Mouse (Mus musculus) forebrain, embryonic 16.5 days (tissue): ENCODE results near the gene Mecom. TPM values are rescaled to one million over a fixed set of nuclear protein-coding genes. Genes with fewer than 3 reads are reported as not detected.
"Not testable (repeated sequence)": the region's sequence is repeated elsewhere in the genome, so short reads cannot be mapped to it uniquely, and the experiment has no call there.

Experiments
- ATAC-seq: fragments of 200-750 bp; cut with Nextera tagmentation; 2 replicates; pipeline ENCODE4 v1.8.0; 2017; ENCODE audit warnings: mild to moderate bottlenecking, moderate library complexity
- H3K27ac ChIP-seq: fragments of 300-500 bp; sonication (generic); 2 replicates; pipeline ENCODE4 v1.5.1; 2014; ENCODE audit warnings: low read length, control low read depth
- H3K27me3 ChIP-seq: fragments of 300-500 bp; sonication (generic); replicated peaks from 2 replicates; pipeline ENCODE4 v1.6.1; 2014; ENCODE audit warnings: low read length; ENCODE audit not compliant: control insufficient read depth, insufficient read depth
- H3K36me3 ChIP-seq: fragments of 300-500 bp; sonication (generic); 2 replicates; pipeline ENCODE4 v1.6.1; 2014; ENCODE audit not compliant: control insufficient read depth, insufficient read depth
- H3K4me1 ChIP-seq: fragments of 300-500 bp; sonication (generic); replicated peaks from 2 replicates; pipeline ENCODE4 v1.6.1; 2014; ENCODE audit warnings: low read length; ENCODE audit not compliant: control insufficient read depth, insufficient read depth
- H3K4me2 ChIP-seq: fragments of 300-500 bp; sonication (generic); 2 replicates; pipeline ENCODE4 v1.6.1; 2014; ENCODE audit warnings: mild to moderate bottlenecking, low read length, control low read depth
- H3K4me3 ChIP-seq: fragments of 300-500 bp; sonication (generic); replicated peaks from 2 replicates; pipeline ENCODE4 v1.5.1; 2014; ENCODE audit warnings: mild to moderate bottlenecking, low read length, control low read depth
- H3K9ac ChIP-seq: fragments of 300-500 bp; sonication (generic); replicated peaks from 2 replicates; pipeline ENCODE4 v1.6.1; 2014; ENCODE audit warnings: low read depth, low read length, control low read depth
- H3K9me3 ChIP-seq: fragments of 300-500 bp; sonication (generic); 2 replicates; pipeline ENCODE4 v1.6.1; 2016; ENCODE audit warnings: low read length; ENCODE audit not compliant: control insufficient read depth
- WGBS: fragments of 180-500 bp; shearing (Covaris S2); extraction: QIAGEN DNeasy Blood & Tissue Kit; methylation state at CpG from one replicate; pipeline ENCODE4 v1.1.7; 2014; 5-methylcytosine and 5-hydroxymethylcytosine counted together
- polyA plus RNA-seq: library from polyadenylated mRNA; unstranded; fragments of >200 nt; fragmentation: Nextera tagmentation; extraction: Ambion mirVana; gene quantifications from 2 replicates; pipeline ENCODE4 v1.2.1, GENCODE M21; 2015

Gene Mecom
- polyA plus RNA-seq, 1 experiment from 2014 or later = 2.1 TPM

GRCm38 (mm10) chr3:30553741-30554140, 5.9 kb upstream of the Mecom start:
- Histone ChIP-seq H3K4me2 (no peak overlapping the region), H3K36me3 (no peaks in the 10 kb centered on the region), H3K4me3 (no peak overlapping the region), H3K9ac (no peak overlapping the region), H3K27me3 (no peaks in the 10 kb centered on the region), H3K4me1 (no peaks in the 10 kb centered on the region), H3K9me3 (no peaks in the 10 kb centered on the region), H3K27ac (no peak overlapping the region)
- no peak for ATAC-seq
- 78% methylated on average over 6 of the region's 6 CpGs for WGBS

GRCm38 (mm10) chr3:30550218-30550617, 2.4 kb upstream of the Mecom start:
- Histone ChIP-seq H3K4me3 (no peak overlapping the region), H3K27ac (no peak overlapping the region), H3K36me3 (no peaks in the 10 kb centered on the region), H3K4me1 (peaks cover 6% of the 10 kb centered on the region), H3K9me3 (no peaks in the 10 kb centered on the region), H3K27me3 (no peaks in the 10 kb centered on the region), H3K9ac (no peak overlapping the region), H3K4me2 (no peak overlapping the region)
- 55% methylated on average over 2 of the region's 2 CpGs for WGBS
- ATAC-seq = no peak

- Histone ChIP-seq H3K27me3 (no peaks in the 10 kb centered on the region), H3K4me2 (no peak overlapping the region), H3K27ac (no peak overlapping the region), H3K4me3 (no peak overlapping the region), H3K9ac (no peak overlapping the region), H3K4me1 (peaks cover 6% of the 10 kb centered on the region), H3K36me3 (no peaks in the 10 kb centered on the region), H3K9me3 (no peaks in the 10 kb centered on the region)
- 76% methylated on average over 7 of the region's 7 CpGs for WGBS
- no peak for ATAC-seq
These were observed 1.1 kb upstream of the Mecom start for GRCm38 (mm10) chr3:30548928-30549327.

- Histone ChIP-seq H3K4me3 (no peak overlapping the region), H3K27ac (no peak overlapping the region), H3K9me3 (no peaks in the 10 kb centered on the region), H3K4me2 (no peak overlapping the region; the same call in 1 of the 2 replicates), H3K4me1 (peaks cover 6% of the 10 kb centered on the region), H3K36me3 (no peaks in the 10 kb centered on the region), H3K9ac (no peak overlapping the region), H3K27me3 (no peaks in the 10 kb centered on the region)
- peak; percentile 45; the same call in 1 of the 2 replicates for ATAC-seq
- WGBS = 64% methylated on average over 11 of the region's 11 CpGs
These were observed 908 bp downstream of the Mecom start for GRCm38 (mm10) chr3:30546831-30547369.

- ATAC-seq = no peak
- H3K4me1 ChIP-seq = peaks cover 6% of the 10 kb centered on the region
- no peaks in the 10 kb centered on the region for H3K36me3 ChIP-seq
- WGBS = 76% methylated on average over 13 of the region's 13 CpGs
- H3K9me3 ChIP-seq = no peaks in the 10 kb centered on the region
- no peak overlapping the region; the same call in 1 of the 2 replicates for H3K4me2 ChIP-seq
- no peak overlapping the region for H3K9ac ChIP-seq
- no peak overlapping the region for H3K4me3 ChIP-seq
- H3K27me3 ChIP-seq = no peaks in the 10 kb centered on the region
- H3K27ac ChIP-seq = no peak overlapping the region
These were observed 1.4 kb downstream of the Mecom start for GRCm38 (mm10) chr3:30546366-30546765.

GRCm38 (mm10) chr3:30545246-30545645, 2.6 kb downstream of the Mecom start:
- Histone ChIP-seq H3K9me3 (no peaks in the 10 kb centered on the region), H3K27ac (no peak overlapping the region), H3K9ac (no peak overlapping the region), H3K4me3 (no peak overlapping the region), H3K4me1 (peaks cover 6% of the 10 kb centered on the region), H3K4me2 (no peak overlapping the region), H3K27me3 (no peaks in the 10 kb centered on the region), H3K36me3 (no peaks in the 10 kb centered on the region)
- WGBS = 85% methylated on average over 5 of the region's 5 CpGs
- ATAC-seq = no peak

- Histone ChIP-seq H3K4me3 (no peak overlapping the region), H3K36me3 (no peaks in the 10 kb centered on the region), H3K27ac (no peak overlapping the region), H3K4me2 (no peak overlapping the region), H3K27me3 (no peaks in the 10 kb centered on the region), H3K9me3 (no peaks in the 10 kb centered on the region), H3K9ac (no peak overlapping the region), H3K4me1 (peaks cover 6% of the 10 kb centered on the region)
- ATAC-seq = no peak
- WGBS = 84% methylated on average over 5 of the region's 5 CpGs
These were observed 3.5 kb downstream of the Mecom start for GRCm38 (mm10) chr3:30544305-30544704.

- ATAC-seq = no peak
- H3K27me3 ChIP-seq = no peaks in the 10 kb centered on the region
- H3K4me3 ChIP-seq = no peak overlapping the region
- H3K36me3 ChIP-seq = no peaks in the 10 kb centered on the region
- WGBS = 83% methylated on average over 11 of the region's 11 CpGs
- H3K4me2 ChIP-seq = no peak overlapping the region
- H3K4me1 ChIP-seq = no peaks in the 10 kb centered on the region
- H3K9me3 ChIP-seq = no peaks in the 10 kb centered on the region
- no peak overlapping the region for H3K9ac ChIP-seq
- no peak overlapping the region for H3K27ac ChIP-seq
These were observed 12.0 kb downstream of the Mecom start for GRCm38 (mm10) chr3:30535821-30536220.

- not testable (repeated sequence) for H3K9me3 ChIP-seq, H3K27ac ChIP-seq, H3K4me1 ChIP-seq, H3K9ac ChIP-seq, H3K36me3 ChIP-seq, H3K4me2 ChIP-seq, H3K4me3 ChIP-seq, ATAC-seq
- H3K27me3 ChIP-seq = peaks cover 12% of the 10 kb centered on the region
- 55% methylated on average over 3 of the region's 3 CpGs for WGBS
These were observed 27.1 kb downstream of the Mecom start for GRCm38 (mm10) chr3:30520751-30521150.

- H3K9ac ChIP-seq = no peak overlapping the region
- H3K36me3 ChIP-seq = no peaks in the 10 kb centered on the region
- H3K4me2 ChIP-seq = no peak overlapping the region
- no peak for ATAC-seq
- 50% methylated on average over 1 of the region's 1 CpGs for WGBS
- H3K27ac ChIP-seq = no peak overlapping the region
- H3K9me3 ChIP-seq = no peaks in the 10 kb centered on the region
- no peak overlapping the region for H3K4me3 ChIP-seq
- H3K4me1 ChIP-seq = peaks cover 10% of the 10 kb centered on the region
- H3K27me3 ChIP-seq = peaks cover 12% of the 10 kb centered on the region
These were observed 28.4 kb downstream of the Mecom start for GRCm38 (mm10) chr3:30519425-30519824.
